Mouse (Mus musculus) heart, postnatal 36 days (tissue): ENCODE results near the gene Oit1. TPM values are rescaled to one million over a fixed set of nuclear protein-coding genes. Genes with fewer than 3 reads are reported as not detected.
A peak's percentile ranks its signal among the peaks of the same experiment; 100 is the strongest.

Experiments used
- DNase-seq, 2 experiments: peaks; one replicate each; pipeline ENCODE4 v3.0.0; 2021 to 2022
- intact Hi-C: fragments of 180-260 bp; cut with DNase I; formaldehyde crosslinking; loops from one replicate; pipeline ENCODE4 v1.15.1; 2025
- total RNA-seq, 2 experiments: library from RNA; stranded (reverse); gene quantifications; 2 replicates each; pipeline ENCODE4 v1.2.3; 2021

Gene Oit1
- total RNA-seq, 2 experiments from 2014 or later, result not detected

GRCm38 (mm10) chr14:8342509-8343106 is 35.9 kb downstream of the Oit1 start:
- intact Hi-C loops, result no loop called here

GRCm38 (mm10) chr14:8340226-8340625 is 38.3 kb downstream of the Oit1 start:
- no peak for DNase-seq
- intact Hi-C loops, result no loop called here

More at GRCm38 (mm10) chr14:8342509-8343106, 35.9 kb downstream of the Oit1 start:
- peak; percentile 48 to 62 for DNase-seq

- no peak for DNase-seq
- intact Hi-C loops, result no loop called here
Measured at GRCm38 (mm10) chr14:8335947-8336346, 42.6 kb downstream of the Oit1 start.

- intact Hi-C loops, result no loop called here
- DNase-seq, result no peak
Measured at GRCm38 (mm10) chr14:8334511-8334910, 44.0 kb downstream of the Oit1 start.

GRCm38 (mm10) chr14:8332314-8333252 is 46.0 kb downstream of the Oit1 start:
- intact Hi-C loops, result no loop called here
- DNase-seq, result no peak

GRCm38 (mm10) chr14:8331307-8331905 is 47.1 kb downstream of the Oit1 start:
- intact Hi-C loops, result no loop called here
- DNase-seq, result peak; percentile 18 to 44

DNA sequence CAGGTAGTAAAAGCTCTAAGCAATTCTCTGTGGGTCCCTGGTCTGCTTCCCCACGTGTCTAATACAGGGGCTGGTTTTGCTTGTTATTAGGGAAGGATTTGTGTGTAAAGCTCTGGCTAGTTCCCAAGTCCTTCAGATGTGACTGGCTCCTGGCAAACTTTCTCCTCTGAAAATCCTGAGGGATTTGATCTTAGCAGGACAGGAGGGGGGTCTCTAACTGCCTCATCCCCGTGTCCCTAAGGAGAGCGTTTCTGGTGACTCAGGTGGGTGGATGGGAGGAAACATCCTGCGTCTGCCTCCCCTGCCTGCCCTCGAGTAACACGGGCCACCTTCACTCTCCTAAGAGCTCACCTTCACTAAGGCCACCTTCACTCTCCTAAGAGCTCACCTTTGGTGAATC is 48.2 kb downstream of the Oit1 start:
- intact Hi-C loops, result no loop called here
- no peak for DNase-seq

- intact Hi-C loops, result no loop called here
- no peak for DNase-seq
Measured at GRCm38 (mm10) chr14:8329552-8329951, 49.0 kb downstream of the Oit1 start.

DNA sequence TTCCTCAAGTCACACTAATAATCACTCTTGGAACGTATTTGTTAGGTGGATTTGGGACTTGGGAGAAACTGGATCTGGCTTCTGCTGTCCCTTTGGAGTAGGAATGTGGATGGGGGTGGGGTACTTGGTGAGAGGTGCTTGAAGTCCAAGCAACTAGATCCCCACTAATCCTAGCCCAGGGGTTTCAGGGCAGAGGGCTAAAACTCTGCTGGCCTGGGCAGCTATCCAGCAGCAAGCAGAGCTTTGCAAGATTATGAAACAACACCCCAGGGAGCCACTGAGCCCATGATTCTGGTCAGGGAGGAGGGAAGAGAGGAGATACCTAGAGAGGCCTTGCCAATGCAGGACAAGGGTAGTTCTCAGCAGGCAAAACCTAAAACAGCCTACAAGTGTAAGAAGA is 51.2 kb downstream of the Oit1 start:
- DNase-seq, result no peak
- intact Hi-C loops, result no loop called here

DNA sequence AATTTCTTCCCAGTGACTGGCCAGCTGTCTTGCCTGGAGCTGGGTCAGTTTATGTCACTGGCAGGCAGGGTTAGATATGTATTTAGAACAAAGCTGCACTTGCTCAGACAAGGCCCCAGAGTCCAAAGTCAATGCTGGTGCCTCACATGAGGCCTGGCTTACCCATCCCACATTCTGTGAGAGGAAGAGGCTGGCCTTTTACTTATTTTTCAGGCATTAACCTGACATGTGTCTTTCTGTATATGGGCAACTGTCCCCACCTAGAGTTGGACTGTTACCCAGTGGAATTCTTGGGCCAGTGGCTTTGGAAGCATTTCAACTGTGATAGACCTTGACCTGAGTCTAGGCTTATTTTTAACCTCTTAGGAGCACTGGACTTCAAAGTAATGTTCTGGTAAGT is 51.6 kb downstream of the Oit1 start:
- intact Hi-C loops, result no loop called here
- DNase-seq, result no peak

DNA sequence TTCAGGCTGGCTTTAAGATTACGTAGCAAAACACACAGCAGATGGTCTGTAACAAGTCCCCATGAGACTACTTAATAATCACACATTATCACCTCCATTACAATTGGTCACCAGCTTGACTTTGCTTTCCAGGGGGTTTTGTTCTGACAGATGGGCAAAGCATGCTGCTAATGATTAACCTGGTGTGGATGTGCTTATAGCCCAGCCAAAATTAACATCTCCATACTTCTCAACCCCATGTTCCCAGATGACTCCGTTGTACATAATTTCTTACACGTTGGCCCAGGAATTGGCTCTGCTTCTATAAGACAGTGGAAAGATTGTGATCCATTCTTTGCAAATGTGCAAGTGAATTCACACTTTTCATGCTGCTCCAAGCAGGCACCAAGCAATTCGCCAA is 52.8 kb downstream of the Oit1 start:
- DNase-seq, result no peak
- intact Hi-C loops, result no loop called here

DNA sequence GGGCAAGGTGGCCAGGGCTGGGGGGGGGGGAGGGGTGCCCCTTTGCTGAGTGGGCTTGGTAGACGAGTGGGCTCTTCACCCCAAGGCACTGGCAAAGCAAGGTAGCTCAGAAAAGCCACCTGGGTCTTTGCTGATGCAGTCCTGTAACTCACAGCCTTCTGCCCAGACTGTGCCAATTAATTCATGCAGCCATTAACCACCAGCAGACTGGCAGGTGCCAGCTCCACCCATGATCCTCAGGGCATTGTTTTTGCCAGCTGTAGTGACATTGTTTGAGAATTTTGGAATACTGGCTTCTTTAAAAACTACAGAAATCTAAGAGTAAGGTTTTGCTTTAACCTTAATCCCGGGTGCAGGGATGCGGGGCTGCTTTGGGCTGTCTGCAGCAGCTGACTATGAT is 58.0 kb downstream of the Oit1 start:
- intact Hi-C loops, result no loop called here
- no peak for DNase-seq

DNA sequence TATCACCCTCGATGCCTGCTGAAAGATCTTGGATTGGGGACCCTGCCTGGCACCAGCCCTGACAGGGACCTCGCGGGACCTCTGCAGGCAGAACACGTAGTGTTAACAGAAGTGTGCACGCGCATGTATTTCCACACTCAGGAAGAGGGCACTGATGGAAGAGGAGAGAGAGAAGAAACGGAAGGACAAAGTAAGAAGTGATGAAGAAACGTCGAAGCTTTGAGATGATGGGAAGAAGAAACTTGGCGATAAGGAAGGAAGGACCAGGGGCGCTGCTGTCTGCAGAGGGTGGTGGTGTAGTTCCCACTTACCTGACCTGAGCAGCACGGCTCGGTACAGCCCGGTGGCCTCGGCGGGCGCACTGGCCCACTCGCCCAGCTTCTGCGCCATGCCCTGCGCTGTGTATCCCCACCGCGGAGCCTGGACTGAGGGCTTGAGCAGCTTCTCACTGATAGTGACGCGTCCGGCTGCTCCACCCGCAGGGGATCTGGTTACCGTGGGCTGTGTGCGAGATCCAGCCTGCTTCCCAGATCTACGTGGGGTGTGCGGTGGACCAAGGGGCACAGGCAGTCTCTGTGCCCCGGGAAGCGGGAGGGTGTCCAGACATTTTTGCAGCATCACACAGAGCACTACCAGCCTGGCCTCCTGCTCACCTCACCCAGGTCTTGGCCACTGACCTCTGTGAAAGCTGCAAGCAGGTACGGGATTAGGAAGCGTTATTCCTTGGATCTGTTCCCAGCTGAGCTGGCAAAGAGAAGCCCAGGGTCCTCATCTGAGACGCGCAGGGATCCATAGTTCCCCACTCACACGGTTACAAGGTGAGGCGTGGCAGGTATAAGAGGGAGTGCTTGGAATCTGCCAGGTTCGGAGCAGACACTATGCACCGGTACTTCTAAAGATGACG is 61.1 kb downstream of the Oit1 start, which contains the start of gene Fam107a:
TSS of gene Fam107a (minus strand) at position 830 of the 904 bp plus-strand sequence.
- no peak for DNase-seq
- intact Hi-C loops, result no loop called here

GRCm38 (mm10) chr14:8316366-8317193 is 62.0 kb downstream of the Oit1 start:
- no peak for DNase-seq
- intact Hi-C loops, result no loop called here

GRCm38 (mm10) chr14:8315169-8315568 is 63.4 kb downstream of the Oit1 start:
- intact Hi-C loops, result loop anchor here (2.0 kb wide), 2 partner anchors 14 to 30 kb away; no protein-coding TSS in a partner anchor
- DNase-seq, result no peak

GRCm38 (mm10) chr14:8314536-8314935 is 64.0 kb downstream of the Oit1 start:
- peak in 1 of 2 experiments; percentile 41 for DNase-seq

DNA sequence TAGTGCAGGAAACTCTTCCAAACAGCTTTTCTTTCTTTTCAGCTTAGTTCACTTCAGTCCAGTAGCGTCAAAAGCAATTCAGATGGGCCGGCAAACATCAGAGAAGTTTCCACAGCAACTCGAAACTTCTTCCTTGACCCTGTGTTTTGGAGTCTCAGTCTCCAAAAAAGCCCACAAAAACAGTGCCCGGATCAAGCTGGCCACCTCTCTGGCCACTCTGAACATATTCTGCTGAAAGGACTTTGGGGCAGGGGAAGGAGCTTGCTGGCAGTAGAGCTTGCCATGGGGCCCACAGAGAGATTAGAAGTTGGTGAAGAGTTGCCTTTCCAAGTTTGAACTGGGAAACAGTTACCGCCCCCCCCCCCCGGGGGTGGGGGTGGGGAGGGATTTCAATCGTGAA is 64.7 kb downstream of the Oit1 start:
- DNase-seq, result no peak
- intact Hi-C loops, result loop anchor here (2.0 kb wide), 2 partner anchors 13 to 31 kb away; no protein-coding TSS in a partner anchor

More at GRCm38 (mm10) chr14:8314536-8314935, 64.0 kb downstream of the Oit1 start:
- intact Hi-C loops, result loop anchor here (2.0 kb wide), 2 partner anchors 14 to 30 kb away; no protein-coding TSS in a partner anchor

GRCm38 (mm10) chr14:8309621-8310141 is 68.9 kb downstream of the Oit1 start:
- intact Hi-C loops, result no loop called here
- DNase-seq, result peak; percentile 46 to 57

DNA sequence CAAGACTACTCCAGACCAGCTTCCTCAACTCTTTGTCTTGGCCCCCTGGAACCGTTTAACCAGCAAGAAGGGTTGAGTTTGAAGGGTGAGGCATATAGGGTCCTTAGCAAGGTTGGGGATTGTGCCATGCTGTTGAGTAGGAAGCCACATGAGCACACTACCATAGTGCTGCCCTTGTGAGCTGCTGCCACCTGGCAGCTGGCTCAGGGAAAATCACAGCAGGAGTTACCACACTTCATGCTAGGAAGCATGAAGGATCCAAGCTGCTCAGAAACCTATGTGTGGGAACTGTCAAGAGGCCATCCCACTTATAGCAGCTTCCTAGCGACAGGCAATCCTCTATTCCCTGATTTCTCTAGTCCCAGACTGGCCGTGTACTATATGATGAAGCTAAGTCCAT is 69.9 kb downstream of the Oit1 start:
- DNase-seq, result no peak
- intact Hi-C loops, result no loop called here
